Mouse (Mus musculus) megakaryocyte, embryonic 14.5 days (primary cell): ENCODE data around the gene Phkg2. TPM values are rescaled to one million over a fixed set of nuclear protein-coding genes. Genes with fewer than 3 reads are reported as not detected.
"Not testable (repeated sequence)": the region's sequence is repeated elsewhere in the genome, so short reads cannot be mapped to it uniquely, and the experiment has no call there.

Experiments used
- H3K27me3 ChIP-seq: replicated peaks from 2 replicates; pipeline ENCODE3; 2012; ENCODE audit warnings: inconsistent platforms
- H3K36me3 ChIP-seq: replicated peaks from 2 replicates; pipeline ENCODE3; 2012; ENCODE audit warnings: low read length, inconsistent platforms, mixed read lengths
- H3K4me1 ChIP-seq: 2 replicates; pipeline ENCODE4 v1.6.1; 2012; ENCODE audit warnings: inconsistent platforms
- H3K4me3 ChIP-seq: replicated peaks from 2 replicates; pipeline ENCODE3; 2012; ENCODE audit warnings: moderate library complexity, mild to moderate bottlenecking, inconsistent platforms
- H3K9me3 ChIP-seq: 2 replicates; pipeline ENCODE4 v1.6.1; 2012; ENCODE audit warnings: inconsistent platforms
- FLI1 ChIP-seq: IDR thresholded peaks from 2 replicates; pipeline ENCODE4 v1.6.1; 2012; ENCODE audit warnings: low read length, inconsistent platforms, mixed read lengths
- GATA1 ChIP-seq: IDR thresholded peaks from 3 replicates; pipeline ENCODE4 v1.6.1; 2012; ENCODE audit warnings: mixed read lengths, low read length, inconsistent platforms, borderline replicate concordance
- polyA plus RNA-seq: library from polyadenylated mRNA; stranded (reverse); fragments of >175 nt; gene quantifications from 2 replicates; pipeline ENCODE4 v1.2.3, GENCODE M21; 2012; ENCODE audit warnings: low replicate concordance; ENCODE audit not compliant: insufficient read depth

Phkg2 gene
- polyA plus RNA-seq, 1 experiment: 27.2 TPM

- peaks cover 28% of the 10 kb centered on the region for H3K27me3 ChIP-seq
- H3K4me1 ChIP-seq: peaks cover 27% of the 10 kb centered on the region
- TF ChIP-seq GATA1 (no peak), FLI1 (no peak)
- peaks cover 18% of the 10 kb centered on the region for H3K36me3 ChIP-seq
- H3K9me3 ChIP-seq: peaks cover 7% of the 10 kb centered on the region; the same call in 1 of the 2 replicates
- H3K4me3 ChIP-seq: no peak overlapping the region
Measured at GRCm38 (mm10) chr7:127616336-127616735, 43.2 kb downstream of the Phkg2 start.

- Histone ChIP-seq H3K4me1 (peaks cover 27% of the 10 kb centered on the region), H3K36me3 (peaks cover 12% of the 10 kb centered on the region), H3K4me3 (no peak overlapping the region), H3K27me3 (peaks cover 28% of the 10 kb centered on the region), H3K9me3 (peaks cover 2% of the 10 kb centered on the region; the same call in 1 of the 2 replicates)
- TF ChIP-seq FLI1 (no peak), GATA1 (no peak)
Measured at GRCm38 (mm10) chr7:127616881-127617280, 43.7 kb downstream of the Phkg2 start.

- peaks cover 28% of the 10 kb centered on the region for H3K27me3 ChIP-seq
- peaks cover 27% of the 10 kb centered on the region for H3K4me1 ChIP-seq
- peaks cover 2% of the 10 kb centered on the region for H3K36me3 ChIP-seq
- H3K9me3 ChIP-seq: no peaks in the 10 kb centered on the region
- no peak for TF ChIP-seq GATA1
- no peak for TF ChIP-seq FLI1
- no peak overlapping the region for H3K4me3 ChIP-seq
Measured at GRCm38 (mm10) chr7:127617962-127618361, 44.8 kb downstream of the Phkg2 start.

GRCm38 (mm10) chr7:127618402-127618801 lies 45.3 kb downstream of the Phkg2 start:
- not testable (repeated sequence) for H3K36me3 ChIP-seq, H3K9me3 ChIP-seq, H3K4me3 ChIP-seq
- Histone ChIP-seq H3K4me1 (peaks cover 27% of the 10 kb centered on the region), H3K27me3 (peaks cover 25% of the 10 kb centered on the region)

GRCm38 (mm10) chr7:127626039-127626438 lies 52.9 kb downstream of the Phkg2 start:
- Histone ChIP-seq H3K27me3 (peaks cover 12% of the 10 kb centered on the region), H3K4me3 (no peak overlapping the region), H3K36me3 (no peaks in the 10 kb centered on the region), H3K9me3 (peaks cover 4% of the 10 kb centered on the region), H3K4me1 (0 out of 2 replicates have a peak, but pooled peaks cover 4% of the 10 kb centered on the region)
- TF ChIP-seq FLI1: no peak

- no peak for TF ChIP-seq GATA1
- Histone ChIP-seq H3K4me3 (no peak overlapping the region), H3K4me1 (0 out of 2 replicates have a peak, but pooled peaks cover 4% of the 10 kb centered on the region)
Measured at GRCm38 (mm10) chr7:127626471-127626870, 53.3 kb downstream of the Phkg2 start.

GRCm38 (mm10) chr7:127628646-127629045 lies 55.5 kb downstream of the Phkg2 start:
- TF ChIP-seq FLI1: no peak
- no peak for TF ChIP-seq GATA1

More at GRCm38 (mm10) chr7:127626471-127626870, 53.3 kb downstream of the Phkg2 start:
- Histone ChIP-seq H3K27me3 (peaks cover 16% of the 10 kb centered on the region), H3K36me3 (no peaks in the 10 kb centered on the region), H3K9me3 (peaks cover 8% of the 10 kb centered on the region)

GRCm38 (mm10) chr7:127631416-127631815 lies 58.3 kb downstream of the Phkg2 start:
- Histone ChIP-seq H3K27me3 (peaks cover 33% of the 10 kb centered on the region), H3K4me1 (0 out of 2 replicates have a peak, but pooled peaks cover under 1% of the 10 kb centered on the region), H3K36me3 (no peaks in the 10 kb centered on the region), H3K4me3 (no peak overlapping the region), H3K9me3 (peaks cover 4% of the 10 kb centered on the region; the same call in 1 of the 2 replicates)
- no peak for TF ChIP-seq FLI1
- TF ChIP-seq GATA1: no peak

More at GRCm38 (mm10) chr7:127628646-127629045, 55.5 kb downstream of the Phkg2 start:
- peaks cover 27% of the 10 kb centered on the region for H3K27me3 ChIP-seq
- H3K4me3 ChIP-seq: no peak overlapping the region
- H3K36me3 ChIP-seq: no peaks in the 10 kb centered on the region
- H3K9me3 ChIP-seq: peaks cover 9% of the 10 kb centered on the region
- H3K4me1 ChIP-seq: 0 out of 2 replicates have a peak, but pooled peaks cover 4% of the 10 kb centered on the region

Other genes starting within 250 kb of the Phkg2 start
- 21.5 and 31.6 TPM in 2 replicates for gene Zfp768, start 227.8 kb upstream of the Phkg2 start, polyA plus RNA-seq
- 0.73 TPM in 1 of 2 replicates, not detected in the other for gene Zfp747, start 197.3 kb upstream of the Phkg2 start, polyA plus RNA-seq
- 0.07 and 1.7 TPM in 2 replicates for gene 9130019O22Rik, start 186.2 kb upstream of the Phkg2 start, polyA plus RNA-seq
- gene E430018J23Rik, start 179.7 kb upstream of the Phkg2 start, polyA plus RNA-seq: 5.5 TPM in 1 of 2 replicates, not detected in the other
- gene Zfp764, start 166.5 kb upstream of the Phkg2 start, polyA plus RNA-seq: 0.32 TPM in 1 of 2 replicates, not detected in the other
- 12.3 and 25.6 TPM in 2 replicates for gene Zfp688, start 151.3 kb upstream of the Phkg2 start, polyA plus RNA-seq
- 4.4 and 12.0 TPM in 2 replicates for gene Zfp689, start 124.2 kb upstream of the Phkg2 start, polyA plus RNA-seq
- gene Prr14, start 113.7 kb upstream of the Phkg2 start, polyA plus RNA-seq: 83.1 and 177 TPM in 2 replicates
- gene Fbrs, start 94.1 kb upstream of the Phkg2 start, polyA plus RNA-seq: 237 and 322 TPM in 2 replicates
- 4.0 and 9.1 TPM in 2 replicates for gene Srcap, start 61.4 kb upstream of the Phkg2 start, polyA plus RNA-seq
- 15.7 and 25.1 TPM in 2 replicates for gene Gm42715, start 53.8 kb upstream of the Phkg2 start, polyA plus RNA-seq
- 0.34 TPM in 1 of 2 replicates, not detected in the other for gene Tmem265, start 11.9 kb upstream of the Phkg2 start, polyA plus RNA-seq
- 23.5 and 28.8 TPM in 2 replicates for gene Ccdc189, start 15.3 kb downstream of the Phkg2 start, polyA plus RNA-seq
- gene Rnf40, start 15.4 kb downstream of the Phkg2 start, polyA plus RNA-seq: 14.7 and 20.8 TPM in 2 replicates
- 2.9 TPM in 1 of 2 replicates, not detected in the other for gene Zfp629, start 42.5 kb downstream of the Phkg2 start, polyA plus RNA-seq
- 52.6 and 165 TPM in 2 replicates for gene Bcl7c, start 135.6 kb downstream of the Phkg2 start, polyA plus RNA-seq
- gene Ctf1, start 139.4 kb downstream of the Phkg2 start, polyA plus RNA-seq: not detected in 2 replicates
- gene Ctf2, start 158.8 kb downstream of the Phkg2 start, polyA plus RNA-seq: not detected in 2 replicates
- 54.6 and 102 TPM in 2 replicates for gene Fbxl19, start 171.2 kb downstream of the Phkg2 start, polyA plus RNA-seq
- 27.3 and 62.4 TPM in 2 replicates for gene Orai3, start 196.5 kb downstream of the Phkg2 start, polyA plus RNA-seq
- 32.9 and 47.6 TPM in 2 replicates for gene Setd1a, start 203.3 kb downstream of the Phkg2 start, polyA plus RNA-seq
- gene Gm49388, start 212.3 kb downstream of the Phkg2 start, polyA plus RNA-seq: not detected in 2 replicates
- 13.9 and 53.3 TPM in 2 replicates for gene Hsd3b7, start 227.3 kb downstream of the Phkg2 start, polyA plus RNA-seq